Mouse (Mus musculus): ENCODE data around the gene Man1c1. TPM values are rescaled to one million over a fixed set of nuclear protein-coding genes. Genes with fewer than 3 reads are reported as not detected.
A peak's percentile ranks its signal among the peaks of the same experiment; 100 is the strongest.

Man1c1 gene
- polyA plus RNA-seq, 1 experiment from 2014 or later = 4.7 TPM

- 99% methylated on average over 8 of the region's 8 CpGs for WGBS
- Histone ChIP-seq H3K27ac (replicated peaks) (no peak overlapping the region), H3K36me3 (peaks cover 23% of the 10 kb centered on the region), H3K4me2 (no peak overlapping the region), H3K27me3 (replicated peaks) (no peaks in the 10 kb centered on the region), H3K9ac (replicated peaks) (no peak overlapping the region), H3K4me3 (replicated peaks) (no peak overlapping the region), H3K9me3 (replicated peaks) (no peaks in the 10 kb centered on the region), H3K4me1 (peaks cover 42% of the 10 kb centered on the region)
- ATAC-seq (ENCODE audit: low FRiP score) = no peak
Measured at GRCm38 (mm10) chr4:134549899-134550298, 154.2 kb downstream of the Man1c1 start.

GRCm38 (mm10) chr4:134548169-134548938, 155.7 kb downstream of the Man1c1 start:
- peaks cover 42% of the 10 kb centered on the region for H3K4me1 ChIP-seq
- 74% methylated on average over 18 of the region's 18 CpGs for WGBS
- no peaks in the 10 kb centered on the region for H3K9me3 ChIP-seq (replicated peaks)
- no peak overlapping the region for H3K9ac ChIP-seq (replicated peaks)
- peaks cover 36% of the 10 kb centered on the region for H3K36me3 ChIP-seq
- H3K27ac ChIP-seq (replicated peaks) = no peak overlapping the region
- no peak for ATAC-seq (ENCODE audit: low FRiP score)
- H3K4me2 ChIP-seq = no peak overlapping the region
- H3K27me3 ChIP-seq (replicated peaks) = no peaks in the 10 kb centered on the region
- no peak overlapping the region for H3K4me3 ChIP-seq (replicated peaks)

GRCm38 (mm10) chr4:134546814-134547705, 157.0 kb downstream of the Man1c1 start:
- H3K27ac ChIP-seq (replicated peaks) = no peak overlapping the region
- 0 out of 2 replicates have a peak overlapping the region, but pooled peaks have one; percentile 5 for H3K4me2 ChIP-seq
- WGBS = 66% methylated on average over 9 of the region's 9 CpGs
- H3K9ac ChIP-seq (replicated peaks) = no peak overlapping the region; the same call in 1 of the 2 replicates
- H3K4me1 ChIP-seq = peaks cover 36% of the 10 kb centered on the region
- no peak overlapping the region for H3K4me3 ChIP-seq (replicated peaks)
- peaks cover 48% of the 10 kb centered on the region for H3K36me3 ChIP-seq
- ATAC-seq (ENCODE audit: low FRiP score) = no peak
- H3K9me3 ChIP-seq (replicated peaks) = no peaks in the 10 kb centered on the region
- H3K27me3 ChIP-seq (replicated peaks) = no peaks in the 10 kb centered on the region

GRCm38 (mm10) chr4:134543261-134543660, 160.8 kb downstream of the Man1c1 start:
- no peak overlapping the region for H3K4me3 ChIP-seq (replicated peaks)
- H3K9ac ChIP-seq (replicated peaks) = no peak overlapping the region
- no peak overlapping the region for H3K27ac ChIP-seq (replicated peaks)
- H3K4me2 ChIP-seq = no peak overlapping the region
- peaks cover 64% of the 10 kb centered on the region for H3K36me3 ChIP-seq
- peak; percentile 57 for ATAC-seq (ENCODE audit: low FRiP score)
- H3K27me3 ChIP-seq (replicated peaks) = no peaks in the 10 kb centered on the region
- H3K4me1 ChIP-seq = peaks cover 16% of the 10 kb centered on the region
- 6% methylated on average over 5 of the region's 5 CpGs for WGBS
- no peaks in the 10 kb centered on the region for H3K9me3 ChIP-seq (replicated peaks)

- Histone ChIP-seq H3K4me2 (no peak overlapping the region), H3K4me1 (peaks cover 11% of the 10 kb centered on the region), H3K9me3 (replicated peaks) (no peaks in the 10 kb centered on the region), H3K4me3 (replicated peaks) (no peak overlapping the region), H3K27ac (replicated peaks) (no peak overlapping the region), H3K9ac (replicated peaks) (no peak overlapping the region), H3K36me3 (peaks cover 66% of the 10 kb centered on the region), H3K27me3 (replicated peaks) (no peaks in the 10 kb centered on the region)
- no peak for ATAC-seq (ENCODE audit: low FRiP score)
- 95% methylated on average over 9 of the region's 9 CpGs for WGBS
Measured at GRCm38 (mm10) chr4:134542726-134543125, 161.4 kb downstream of the Man1c1 start.

GRCm38 (mm10) chr4:134538997-134539580, 165.0 kb downstream of the Man1c1 start:
- H3K36me3 ChIP-seq = peaks cover 49% of the 10 kb centered on the region
- 82% methylated on average over 10 of the region's 10 CpGs for WGBS
- no peak overlapping the region for H3K4me2 ChIP-seq
- H3K4me1 ChIP-seq = peaks cover 12% of the 10 kb centered on the region
- no peak for ATAC-seq (ENCODE audit: low FRiP score)
- H3K27ac ChIP-seq (replicated peaks) = no peak overlapping the region
- no peak overlapping the region for H3K4me3 ChIP-seq (replicated peaks)
- no peaks in the 10 kb centered on the region for H3K9me3 ChIP-seq (replicated peaks)
- no peak overlapping the region for H3K9ac ChIP-seq (replicated peaks)
- H3K27me3 ChIP-seq (replicated peaks) = no peaks in the 10 kb centered on the region

- WGBS = 4% methylated on average over 8 of the region's 8 CpGs
- Histone ChIP-seq H3K4me3 (replicated peaks) (peak overlapping the region; percentile 99), H3K36me3 (peaks cover 34% of the 10 kb centered on the region), H3K9me3 (replicated peaks) (no peaks in the 10 kb centered on the region), H3K27me3 (replicated peaks) (no peaks in the 10 kb centered on the region), H3K4me1 (peaks cover 32% of the 10 kb centered on the region), H3K9ac (replicated peaks) (peak overlapping the region; percentile 80), H3K27ac (replicated peaks) (peak overlapping the region; percentile 80), H3K4me2 (peak overlapping the region; percentile 95)
- ATAC-seq (ENCODE audit: low FRiP score) = peak; percentile 36; the same call in 1 of the 2 replicates
Measured at GRCm38 (mm10) chr4:134535787-134536151, 168.3 kb downstream of the Man1c1 start.

GRCm38 (mm10) chr4:134534932-134535786, 168.9 kb downstream of the Man1c1 start, which contains the start of gene Mtfr1l:
Gene Mtfr1l, minus strand, starts transcription at chr4:134535387.
- Histone ChIP-seq H3K36me3 (peaks cover 36% of the 10 kb centered on the region), H3K4me1 (peaks cover 32% of the 10 kb centered on the region), H3K9ac (replicated peaks) (peak within 1 kb of the TSS; percentile 80), H3K9me3 (replicated peaks) (no peaks in the 10 kb centered on the region), H3K27ac (replicated peaks) (peak within 1 kb of the TSS; percentile 80), H3K4me2 (peak within 1 kb of the TSS; percentile 95), H3K27me3 (replicated peaks) (no peaks in the 10 kb centered on the region), H3K4me3 (replicated peaks) (peak within 1 kb of the TSS; percentile 99)
- under 1% methylated on average over 69 of the region's 71 CpGs for WGBS
- ATAC-seq (ENCODE audit: low FRiP score) = peak; percentile 97

GRCm38 (mm10) chr4:134534124-134534886, 169.8 kb downstream of the Man1c1 start:
- H3K27me3 ChIP-seq (replicated peaks) = no peaks in the 10 kb centered on the region
- peaks cover 36% of the 10 kb centered on the region for H3K36me3 ChIP-seq
- no peaks in the 10 kb centered on the region for H3K9me3 ChIP-seq (replicated peaks)
- peaks cover 32% of the 10 kb centered on the region for H3K4me1 ChIP-seq
- peak overlapping the region; percentile 95 for H3K4me2 ChIP-seq
- H3K27ac ChIP-seq (replicated peaks) = peak overlapping the region; percentile 80
- peak overlapping the region; percentile 80 for H3K9ac ChIP-seq (replicated peaks)
- peak overlapping the region; percentile 99 for H3K4me3 ChIP-seq (replicated peaks)
- WGBS = under 1% methylated on average over 57 of the region's 57 CpGs
- ATAC-seq (ENCODE audit: low FRiP score) = 0 out of 2 replicates have a peak, but pooled peaks have one; percentile 17

- no peak overlapping the region for H3K27ac ChIP-seq (replicated peaks)
- ATAC-seq (ENCODE audit: low FRiP score) = no peak
- H3K27me3 ChIP-seq (replicated peaks) = no peaks in the 10 kb centered on the region
- H3K9ac ChIP-seq (replicated peaks) = peak overlapping the region; percentile 80; the same call in 1 of the 2 replicates
- whole genome bisulfite sequencing = 90% methylated on average over 4 of the region's 4 CpGs
- peaks cover 32% of the 10 kb centered on the region for H3K4me1 ChIP-seq
- peak overlapping the region; percentile 95 for H3K4me2 ChIP-seq
- H3K4me3 ChIP-seq (replicated peaks) = peak overlapping the region; percentile 99
- H3K36me3 ChIP-seq = peaks cover 36% of the 10 kb centered on the region
- H3K9me3 ChIP-seq (replicated peaks) = no peaks in the 10 kb centered on the region
Measured at GRCm38 (mm10) chr4:134533421-134533820, 170.7 kb downstream of the Man1c1 start.

Measured in neural tube, embryonic 15.5 days (tissue).